Mouse (Mus musculus) heart, postnatal 0 days (tissue): ENCODE results near the gene Fbxo4. TPM values are rescaled to one million over a fixed set of nuclear protein-coding genes. Genes with fewer than 3 reads are reported as not detected.

Experiments used
- ATAC-seq: fragments of 200-750 bp; cut with Nextera tagmentation; 2 replicates; pipeline ENCODE4 v1.8.0; 2017; ENCODE audit warnings: low read depth, moderate number of reproducible peaks, moderate library complexity; ENCODE audit not compliant: insufficient read depth
- DNase-seq: peaks from one replicate; pipeline ENCODE4 v3.0.0-alpha.2; 2016; ENCODE audit warnings: low spot score
- H3K27ac ChIP-seq: fragments of 300-500 bp; sonication (generic); 2 replicates; pipeline ENCODE4 v1.5.1; 2014; ENCODE audit warnings: low read depth, mild to moderate bottlenecking
- H3K27me3 ChIP-seq: fragments of 300-500 bp; sonication (generic); 2 replicates; pipeline ENCODE4 v1.6.1; 2014; ENCODE audit warnings: low read length, mixed read lengths; ENCODE audit not compliant: control insufficient read depth, insufficient read depth
- H3K36me3 ChIP-seq: fragments of 300-500 bp; sonication (generic); replicated peaks from 2 replicates; pipeline ENCODE4 v1.6.1; 2014; ENCODE audit warnings: low read length, mixed read lengths; ENCODE audit not compliant: control insufficient read depth, insufficient read depth
- H3K4me1 ChIP-seq: fragments of 300-500 bp; sonication (generic); 2 replicates; pipeline ENCODE4 v1.6.1; 2014; ENCODE audit warnings: antibody characterized with exemption; ENCODE audit not compliant: control insufficient read depth, insufficient read depth
- H3K4me2 ChIP-seq: fragments of 300-500 bp; sonication (generic); 2 replicates; pipeline ENCODE4 v1.6.1; 2014; ENCODE audit warnings: low read depth, mild to moderate bottlenecking, low read length, moderate library complexity
- H3K4me3 ChIP-seq: fragments of 300-500 bp; sonication (generic); 2 replicates; pipeline ENCODE4 v1.5.1; 2014; ENCODE audit warnings: low read depth, low read length
- H3K9ac ChIP-seq: fragments of 300-500 bp; sonication (generic); replicated peaks from 2 replicates; pipeline ENCODE4 v1.6.1; 2014; ENCODE audit warnings: low read depth, low read length, mixed read lengths
- H3K9me3 ChIP-seq: fragments of 300-500 bp; sonication (generic); replicated peaks from 2 replicates; pipeline ENCODE4 v1.6.1; 2016; ENCODE audit warnings: low read length; ENCODE audit not compliant: control insufficient read depth
- CTCF ChIP-seq: IDR thresholded peaks from 2 replicates; pipeline ENCODE4 v1.5.1; 2016; ENCODE audit warnings: antibody characterized with exemption, control low read depth, low read depth
- EP300 ChIP-seq: IDR thresholded peaks from 2 replicates; pipeline ENCODE4 v1.6.1; 2016; ENCODE audit warnings: antibody characterized with exemption, low read depth
- whole genome bisulfite sequencing: fragments of 180-500 bp; shearing (Covaris S2); extraction: QIAGEN DNeasy Blood & Tissue Kit; methylation state at CpG from one replicate; pipeline ENCODE4 v1.1.7; 2014; 5-methylcytosine and 5-hydroxymethylcytosine counted together
- polyA plus RNA-seq: library from polyadenylated mRNA; unstranded; fragments of >200 nt; fragmentation: Nextera tagmentation; extraction: Ambion mirVana; gene quantifications from 2 replicates; pipeline ENCODE4 v1.2.1, GENCODE M21; 2015
- total RNA-seq: library from RNA; depleted of rRNA; stranded (reverse); fragments of >200 nt; gene quantifications from 2 replicates; pipeline ENCODE4 v1.2.3, GENCODE M21; 2014; ENCODE audit warnings: low replicate concordance; rRNA removed

Gene Fbxo4
- 8.6 and 16.6 TPM in 2 replicates for total RNA-seq
- 15.4 and 16.5 TPM in 2 replicates for polyA plus RNA-seq

DNA sequence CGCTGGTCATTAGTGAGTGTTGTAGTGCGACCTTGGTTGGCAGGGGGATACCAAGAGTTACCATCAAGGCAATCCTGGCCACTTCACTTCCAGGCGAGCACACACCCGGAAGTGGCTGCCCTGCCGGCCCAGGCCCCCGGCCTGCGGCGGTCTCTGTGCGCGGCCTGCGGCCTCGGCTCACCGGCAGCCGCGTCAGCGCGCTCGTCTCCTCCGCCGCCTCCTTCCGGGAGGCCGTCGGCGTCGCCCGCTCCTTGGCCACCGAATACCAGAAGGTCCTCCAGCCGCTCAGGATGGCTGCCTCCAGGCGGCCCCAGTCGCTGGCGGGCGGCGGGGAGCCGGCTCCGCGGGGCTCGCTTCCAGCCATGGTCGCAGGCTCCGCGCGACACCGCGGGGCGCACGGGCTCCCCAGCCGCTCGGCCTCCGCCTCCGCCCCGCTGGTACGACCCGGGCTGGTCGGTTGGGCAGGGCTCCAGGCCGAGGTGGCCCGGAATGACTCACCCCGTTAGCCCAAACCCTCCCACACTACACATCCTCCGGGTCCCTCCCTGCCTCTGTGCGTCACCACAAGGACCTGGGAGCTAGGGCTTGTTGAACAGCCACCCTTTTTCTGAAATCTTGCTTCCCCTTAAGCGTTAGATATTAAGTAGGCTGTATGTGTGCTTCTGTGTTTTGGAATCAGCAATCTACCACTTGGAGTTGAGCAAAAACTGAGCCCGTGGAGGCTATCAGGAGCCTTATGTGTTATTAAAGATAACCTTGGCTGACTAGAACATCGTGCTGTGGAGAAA lies at the start of gene Fbxo4:
Gene Fbxo4, minus strand, starts transcription at position 513 of the 788 bp plus-strand sequence.
- Histone ChIP-seq H3K36me3 (peaks cover 23% of the 10 kb centered on the region), H3K9ac (peak within 1 kb of the TSS; percentile 95), H3K4me2 (peak within 1 kb of the TSS; percentile 77), H3K9me3 (no peaks in the 10 kb centered on the region), H3K27ac (peak within 1 kb of the TSS; percentile 100), H3K27me3 (no peaks in the 10 kb centered on the region), H3K4me3 (peak within 1 kb of the TSS; percentile 89), H3K4me1 (peaks cover 5% of the 10 kb centered on the region; the same call in 1 of the 2 replicates)
- ATAC-seq (peak; percentile 99), DNase-seq (peak; percentile 88)
- no peak for TF ChIP-seq EP300
- TF ChIP-seq CTCF = no peak
- WGBS = 1% methylated on average over 52 of the region's 61 CpGs

DNA sequence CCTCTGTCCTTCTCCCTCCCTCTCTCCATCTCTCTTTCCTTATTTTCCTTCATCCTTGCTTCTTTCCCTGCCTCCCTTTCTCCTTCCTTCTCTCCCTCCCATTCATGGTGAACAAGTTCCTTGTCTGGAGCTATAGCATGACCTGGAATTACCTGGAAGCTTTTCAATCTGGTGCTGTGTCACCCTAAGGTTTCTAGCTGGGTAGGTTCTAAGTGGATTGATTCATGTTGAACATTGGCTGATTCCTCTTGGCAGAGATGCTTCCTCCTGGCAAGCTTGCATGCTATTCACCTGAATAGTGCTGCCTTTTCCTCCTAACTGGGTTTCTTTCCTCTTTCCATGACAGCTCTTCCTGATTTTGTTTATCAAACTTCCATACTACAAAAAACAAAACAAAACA lies 49.6 kb upstream of the Fbxo4 start:
- Histone ChIP-seq H3K27me3 (no peaks in the 10 kb centered on the region), H3K4me1 (peaks cover 48% of the 10 kb centered on the region), H3K9ac (no peak overlapping the region), H3K4me2 (no peak overlapping the region), H3K9me3 (no peaks in the 10 kb centered on the region), H3K36me3 (no peaks in the 10 kb centered on the region), H3K4me3 (no peak overlapping the region), H3K27ac (no peak overlapping the region)
- no peak for TF ChIP-seq EP300
- TF ChIP-seq CTCF = no peak
- no peak for ATAC-seq
- DNase-seq = no peak

DNA sequence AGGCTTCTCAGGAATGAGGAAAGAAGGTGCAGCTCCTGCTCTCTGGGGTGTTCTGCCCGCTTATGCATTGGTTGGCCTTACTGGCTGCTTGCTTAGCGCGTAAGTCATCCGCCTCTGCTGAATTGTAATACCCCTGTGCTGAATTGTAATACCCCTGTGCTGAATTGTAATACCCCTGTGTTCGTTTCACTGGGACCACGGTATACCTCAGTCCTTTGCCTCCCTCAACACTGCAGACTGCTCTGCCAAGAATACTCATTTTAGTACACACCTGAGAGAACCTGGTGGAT lies 49.0 kb upstream of the Fbxo4 start:
- ATAC-seq (no peak), DNase-seq (no peak)
- Histone ChIP-seq H3K4me2 (peak overlapping the region; percentile 80), H3K27ac (peak overlapping the region; percentile 99), H3K4me1 (peaks cover 42% of the 10 kb centered on the region), H3K9ac (peak overlapping the region; percentile 26; the same call in 1 of the 2 replicates), H3K9me3 (no peaks in the 10 kb centered on the region), H3K4me3 (no peak overlapping the region), H3K36me3 (no peaks in the 10 kb centered on the region), H3K27me3 (no peaks in the 10 kb centered on the region)
- TF ChIP-seq EP300 (no peak), CTCF (no peak)
- WGBS = 74% methylated on average over 6 of the region's 6 CpGs

DNA sequence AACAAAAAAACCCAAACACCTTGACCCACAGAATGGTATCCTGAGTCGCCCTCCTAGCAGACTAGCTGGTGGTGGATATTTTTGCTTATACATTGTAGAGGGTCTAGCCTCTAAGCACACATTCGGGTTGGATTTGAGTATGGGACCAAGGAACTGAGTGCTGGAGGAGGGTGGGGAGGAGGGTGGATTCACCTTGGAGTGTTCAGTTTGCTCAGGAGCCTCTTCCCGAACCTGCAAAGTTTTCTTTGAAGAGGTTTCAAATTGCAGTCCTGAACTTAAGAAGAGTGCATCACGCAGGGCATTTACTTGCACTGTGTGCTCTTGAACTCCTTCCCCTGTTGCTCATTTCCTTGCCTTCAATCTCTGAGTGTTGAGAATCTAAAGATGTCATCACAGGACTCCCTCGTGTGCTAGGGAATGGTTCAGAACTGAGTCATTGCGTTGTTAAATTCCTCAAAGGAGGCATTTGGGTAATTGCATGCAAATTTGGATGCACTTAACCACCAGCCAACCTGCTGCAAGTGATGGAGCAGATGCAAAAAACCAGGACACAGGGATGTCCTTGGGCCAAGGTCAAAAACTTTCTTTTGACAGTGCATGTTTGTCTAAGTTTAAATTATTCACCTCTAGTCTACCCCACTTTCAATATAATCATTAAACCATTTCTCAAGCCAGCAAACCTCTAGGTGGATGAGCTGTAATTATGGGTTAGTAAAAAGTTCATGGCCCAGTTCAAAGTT lies 48.5 kb upstream of the Fbxo4 start:
- H3K4me2 ChIP-seq = peak overlapping the region; percentile 80
- peak overlapping the region; percentile 99 for H3K27ac ChIP-seq
- WGBS = 7% methylated on average over 6 of the region's 6 CpGs
- ATAC-seq = no peak
- TF ChIP-seq CTCF (no peak), EP300 (no peak)
- H3K4me1 ChIP-seq = peaks cover 37% of the 10 kb centered on the region
- peak overlapping the region; percentile 82 for H3K9ac ChIP-seq
- DNase-seq = no peak
- H3K27me3 ChIP-seq = no peaks in the 10 kb centered on the region
- no peaks in the 10 kb centered on the region for H3K9me3 ChIP-seq
- peak overlapping the region; percentile 64 for H3K4me3 ChIP-seq
- H3K36me3 ChIP-seq = no peaks in the 10 kb centered on the region

DNA sequence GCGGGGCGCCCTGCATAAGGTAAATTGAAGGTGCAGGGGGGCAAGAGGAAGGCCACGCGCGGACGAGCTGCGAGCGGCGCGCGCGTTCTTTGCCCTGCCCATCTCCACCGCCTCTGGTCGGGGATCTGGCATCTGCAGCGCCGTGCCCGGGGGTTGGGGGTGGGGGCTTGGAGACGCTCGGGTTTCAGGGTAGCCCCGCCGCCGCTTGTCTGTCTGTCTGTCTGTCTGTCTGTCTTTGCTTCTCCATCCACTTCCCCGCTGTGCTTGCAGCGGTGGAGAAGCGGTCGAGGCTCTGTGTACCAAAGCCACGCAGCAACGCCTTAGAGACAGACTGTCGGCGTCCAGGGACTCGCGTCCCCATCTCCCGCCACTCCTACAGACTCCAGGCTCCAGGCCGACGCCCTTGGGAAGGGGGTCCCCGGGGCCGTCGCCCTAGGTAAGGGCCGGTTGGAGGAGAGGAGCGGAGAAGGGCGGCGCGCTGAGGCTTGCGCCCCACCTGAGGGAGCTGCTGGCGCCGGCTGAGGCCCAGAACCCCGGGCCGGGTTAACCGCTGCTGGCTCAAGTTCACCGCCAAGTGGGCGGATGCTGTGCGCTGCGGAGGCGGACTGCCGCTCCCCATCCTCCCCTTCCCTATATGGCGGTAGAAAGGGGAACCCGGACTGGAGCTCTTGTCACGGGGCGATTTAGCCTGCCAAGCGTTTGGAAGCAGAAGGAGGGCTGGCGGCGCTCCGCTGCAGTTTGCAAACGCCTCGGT lies 47.6 kb upstream of the Fbxo4 start:
- Histone ChIP-seq H3K9ac (peak overlapping the region; percentile 82), H3K9me3 (no peaks in the 10 kb centered on the region), H3K4me2 (peak overlapping the region; percentile 80), H3K4me1 (peaks cover 29% of the 10 kb centered on the region), H3K36me3 (no peaks in the 10 kb centered on the region), H3K4me3 (peak overlapping the region; percentile 64), H3K27ac (peak overlapping the region; percentile 99), H3K27me3 (no peaks in the 10 kb centered on the region)
- TF ChIP-seq CTCF = no peak
- peak; percentile 28; the same call in 1 of the 2 replicates for TF ChIP-seq EP300
- peak; percentile 93 for DNase-seq
- under 1% methylated on average over 64 of the region's 65 CpGs for WGBS
- ATAC-seq = peak; percentile 77
